Mouse (Mus musculus) liver, postnatal 0 days (tissue): Measurements from ENCODE around the gene B4galt3.

Experiments
- CTCF ChIP-seq: sonication (generic); IDR thresholded peaks from 2 replicates; pipeline ENCODE4 v1.5.1; 2016; ENCODE audit warnings: antibody characterized with exemption, low read depth
- EP300 ChIP-seq: IDR thresholded peaks from 2 replicates; pipeline ENCODE4 v1.6.1; 2016; ENCODE audit warnings: antibody characterized with exemption, low read depth, mild to moderate bottlenecking

GRCm38 (mm10) chr1:171237438-171237837 lies 32.7 kb upstream of the B4galt3 start:
- TF ChIP-seq EP300 (no peak), CTCF (no peak)
